ENCODE assay signal across 8 mouse cellular contexts in genomic region chr12:33344970-33345772, GRCm38 (mm10). TPM values are rescaled to one million over a fixed set of nuclear protein-coding genes. Genes with fewer than 3 reads are reported as not detected.
DNase-seq lines count a peak whose midpoint lies in the region; ATAC-seq and TF ChIP-seq lines count a peak whose summit lies in the region.

No protein-coding gene starts in this region.

- no peaks in the 10 kb centered on the region; the same call in 1 of the 2 replicates for H3K36me3 ChIP-seq in lung, postnatal 0 days (ENCODE audit: insufficient read depth, low read length)
- H3K36me3 ChIP-seq in hindbrain, embryonic 11.5 days (ENCODE audit: control insufficient read depth, insufficient read depth, low read length) = no peaks in the 10 kb centered on the region

- no peak for TF ChIP-seq CTCF in lung, postnatal 0 days (IDR thresholded peaks at IDR 0.05)

- H3K9me3 ChIP-seq in lung, postnatal 0 days (ENCODE audit: low read length) = no peaks in the 10 kb centered on the region
- H3K9me3 ChIP-seq in hindbrain, embryonic 11.5 days (ENCODE audit: control insufficient read depth, low read length) = no peaks in the 10 kb centered on the region

- no peak overlapping the region for H3K4me3 ChIP-seq in lung, postnatal 0 days (ENCODE audit: low read depth, low read length)
- peak overlapping the region; percentile 16; the same call in 1 of the 2 replicates for H3K4me3 ChIP-seq in hindbrain, embryonic 11.5 days (ENCODE audit: low read depth, low read length)

- peak; percentile 66 for DNase-seq in lung, postnatal 0 days (ENCODE audit: low spot score)
- no peak for DNase-seq in lung, postnatal 14 days
- DNase-seq in hindbrain, embryonic 11.5 days (ENCODE audit: low spot score) = peak; percentile 59
- peak; percentile 41 for DNase-seq in lung, postnatal 36 days
- no peak for DNase-seq in layer of hippocampus, postnatal 10 days (ENCODE audit: low spot score in 2 of 2)
- no peak for DNase-seq in thymus, postnatal 10 days (ENCODE audit: low spot score in 2 of 2)
- DNase-seq in urinary bladder, postnatal 10 days (ENCODE audit: low spot score) = no peak
- no peak for DNase-seq in spleen, adult 12 weeks (ENCODE audit: low spot score)

- no peak overlapping the region for H3K9ac ChIP-seq in lung, postnatal 0 days (replicated peaks; ENCODE audit: low read depth)
- H3K9ac ChIP-seq in hindbrain, embryonic 11.5 days (ENCODE audit: low read depth, low read length) = peak overlapping the region; percentile 58

- no peak for TF ChIP-seq EP300 in lung, postnatal 0 days (IDR thresholded peaks at IDR 0.05)

- WGBS in lung, postnatal 0 days = 30% methylated on average over 25 of the region's 25 CpGs
- WGBS in hindbrain, embryonic 11.5 days = 4% methylated on average over 25 of the region's 25 CpGs

- peak overlapping the region; percentile 25; the same call in 1 of the 2 replicates for H3K4me2 ChIP-seq in lung, postnatal 0 days (replicated peaks; ENCODE audit: low read depth, low read length)
- H3K4me2 ChIP-seq in hindbrain, embryonic 11.5 days (replicated peaks; ENCODE audit: low read depth, low read length) = peak overlapping the region; percentile 42

- no peaks in the 10 kb centered on the region for H3K4me1 ChIP-seq in lung, postnatal 0 days (ENCODE audit: insufficient read depth, low read depth, low read length)
- H3K4me1 ChIP-seq in hindbrain, embryonic 11.5 days (replicated peaks; ENCODE audit: control insufficient read depth, insufficient read depth, low read length) = peaks cover 8% of the 10 kb centered on the region

- no peaks in the 10 kb centered on the region for H3K27me3 ChIP-seq in lung, postnatal 0 days (replicated peaks; ENCODE audit: insufficient read depth, low read length)
- H3K27me3 ChIP-seq in hindbrain, embryonic 11.5 days (ENCODE audit: control insufficient read depth, insufficient read depth, low read length) = no peaks in the 10 kb centered on the region

- ATAC-seq in lung, postnatal 0 days = peak; percentile 62
- ATAC-seq in hindbrain, embryonic 11.5 days (ENCODE audit: low FRiP score) = peak; percentile 39; the same call in 1 of the 2 replicates

- H3K27ac ChIP-seq in lung, postnatal 0 days (ENCODE audit: low read length) = 0 out of 2 replicates have a peak overlapping the region, but pooled peaks have one; percentile 5
- H3K27ac ChIP-seq in hindbrain, embryonic 11.5 days (ENCODE audit: low read depth, low read length) = peak overlapping the region; percentile 42; the same call in 1 of the 2 replicates

RNA-seq across cellular contexts. Expression of gene Efcab10, which starts 49.5 kb away (rescaled TPM):
- 17.0 and 17.7 TPM in 2 replicates for polyA plus RNA-seq in lung, postnatal 0 days (2015; fragmentation: Nextera tagmentation; extraction: Ambion mirVana)
- 2.1 and 2.3 TPM in 2 replicates for polyA plus RNA-seq in hindbrain, embryonic 11.5 days (2014; fragmentation: Nextera tagmentation; extraction: Ambion mirVana)
- total RNA-seq in layer of hippocampus, postnatal 10 days (2021) = 1 to 10 TPM; 2.0 to 2.3 TPM

Comparison
In these comparisons a context has a peak if more than half of its experiments do, and no peak if none do; other contexts are left out.
1. DNase-seq: peak in lung, postnatal 0 days (single experiment), hindbrain, embryonic 11.5 days (single experiment) and lung, postnatal 36 days (single experiment); none in lung, postnatal 14 days (single experiment), layer of hippocampus, postnatal 10 days (0 of 2), thymus, postnatal 10 days (0 of 2), urinary bladder, postnatal 10 days (single experiment) and spleen, adult 12 weeks (single experiment).